Mouse (Mus musculus): ENCODE data around the gene Slc6a1. TPM values are rescaled to one million over a fixed set of nuclear protein-coding genes. Genes with fewer than 3 reads are reported as not detected.
"Not testable (repeated sequence)": the region's sequence is repeated elsewhere in the genome, so short reads cannot be mapped to it uniquely, and the experiment has no call there.

Gene Slc6a1
- polyA plus RNA-seq, 1 experiment from 2014 or later = not detected

GRCm38 (mm10) chr6:114331926-114332325 is 49.5 kb downstream of the Slc6a1 start:
- Histone ChIP-seq H3K4me2 (ENCODE audit: low read depth, low read length) (no peak overlapping the region), H3K27me3 (ENCODE audit: control insufficient read depth, insufficient read depth, low read length) (no peaks in the 10 kb centered on the region)

DNA sequence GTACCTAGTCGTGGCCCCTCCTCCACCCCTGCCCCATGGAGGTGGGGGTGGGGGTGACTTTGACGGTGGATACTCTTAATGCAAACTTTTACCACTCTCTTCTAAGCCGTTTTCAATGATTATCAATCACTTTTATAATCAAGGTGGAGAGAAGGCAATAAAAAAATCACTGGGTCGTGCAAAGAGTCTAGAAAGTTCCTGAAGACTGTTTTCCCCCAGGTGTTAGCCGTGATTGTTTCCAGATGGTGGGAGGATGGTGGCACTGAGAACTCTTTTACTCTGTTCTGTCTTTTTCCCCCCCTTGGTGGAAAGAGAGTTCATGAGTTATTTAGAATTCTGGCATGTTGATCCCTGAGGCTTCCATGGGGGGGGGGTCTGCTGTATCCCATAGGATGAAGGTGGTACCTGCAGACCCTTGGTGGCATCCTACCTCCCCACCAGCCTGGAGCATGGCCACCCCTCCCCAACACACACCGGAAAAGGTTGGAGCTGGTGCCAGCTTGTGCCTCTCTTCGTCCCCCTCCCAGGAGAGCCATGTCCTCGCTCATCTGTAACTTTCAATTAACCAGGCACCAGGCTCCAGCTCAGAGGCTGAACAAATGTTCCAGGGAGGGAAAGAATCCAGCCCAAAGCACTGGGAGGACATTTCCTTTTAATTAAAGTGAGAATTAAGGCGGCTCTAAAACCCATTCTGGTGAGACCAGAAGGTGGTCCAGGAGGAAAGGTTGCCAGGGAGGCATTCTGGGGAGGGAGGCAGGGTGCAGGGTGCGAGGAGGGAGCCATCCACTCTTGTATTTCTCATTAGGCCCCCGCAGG is 53.9 kb downstream of the Slc6a1 start:
- Histone ChIP-seq H3K4me3 (replicated peaks; ENCODE audit: low read length) (no peak overlapping the region), H3K27ac (ENCODE audit: low read length) (no peak overlapping the region), H3K9ac (ENCODE audit: low read length) (no peak overlapping the region), H3K4me2 (ENCODE audit: low read depth, low read length) (no peak overlapping the region), H3K9me3 (replicated peaks; ENCODE audit: control insufficient read depth, low read length) (no peaks in the 10 kb centered on the region), H3K36me3 (ENCODE audit: control insufficient read depth, insufficient read depth, low read length) (no peaks in the 10 kb centered on the region), H3K4me1 (ENCODE audit: control insufficient read depth, insufficient read depth, low read length) (no peaks in the 10 kb centered on the region), H3K27me3 (ENCODE audit: control insufficient read depth, insufficient read depth, low read length) (no peaks in the 10 kb centered on the region)
- 46% methylated on average over 11 of the region's 11 CpGs for WGBS
- ATAC-seq (ENCODE audit: insufficient read depth, low FRiP score) = no peak

More at GRCm38 (mm10) chr6:114331926-114332325, 49.5 kb downstream of the Slc6a1 start:
- no peaks in the 10 kb centered on the region for H3K4me1 ChIP-seq (ENCODE audit: control insufficient read depth, insufficient read depth, low read length)
- no peak overlapping the region for H3K27ac ChIP-seq (ENCODE audit: low read length)
- no peak overlapping the region for H3K9ac ChIP-seq (ENCODE audit: low read length)
- no peak for ATAC-seq (ENCODE audit: insufficient read depth, low FRiP score)
- 88% methylated on average over 7 of the region's 7 CpGs for WGBS
- no peak overlapping the region for H3K4me3 ChIP-seq (replicated peaks; ENCODE audit: low read length)
- no peaks in the 10 kb centered on the region for H3K36me3 ChIP-seq (ENCODE audit: control insufficient read depth, insufficient read depth, low read length)
- H3K9me3 ChIP-seq (replicated peaks; ENCODE audit: control insufficient read depth, low read length) = no peaks in the 10 kb centered on the region

- no peak for ATAC-seq (ENCODE audit: insufficient read depth, low FRiP score)
- Histone ChIP-seq H3K4me2 (ENCODE audit: low read depth, low read length) (no peak overlapping the region), H3K27ac (ENCODE audit: low read length) (no peak overlapping the region), H3K4me1 (ENCODE audit: control insufficient read depth, insufficient read depth, low read length) (no peaks in the 10 kb centered on the region), H3K9me3 (replicated peaks; ENCODE audit: control insufficient read depth, low read length) (no peaks in the 10 kb centered on the region), H3K4me3 (replicated peaks; ENCODE audit: low read length) (no peak overlapping the region), H3K36me3 (ENCODE audit: control insufficient read depth, insufficient read depth, low read length) (no peaks in the 10 kb centered on the region), H3K27me3 (ENCODE audit: control insufficient read depth, insufficient read depth, low read length) (no peaks in the 10 kb centered on the region), H3K9ac (ENCODE audit: low read length) (no peak overlapping the region)
- 57% methylated on average over 1 of the region's 1 CpGs for WGBS
These were observed 54.4 kb downstream of the Slc6a1 start for GRCm38 (mm10) chr6:114336944-114337215.

DNA sequence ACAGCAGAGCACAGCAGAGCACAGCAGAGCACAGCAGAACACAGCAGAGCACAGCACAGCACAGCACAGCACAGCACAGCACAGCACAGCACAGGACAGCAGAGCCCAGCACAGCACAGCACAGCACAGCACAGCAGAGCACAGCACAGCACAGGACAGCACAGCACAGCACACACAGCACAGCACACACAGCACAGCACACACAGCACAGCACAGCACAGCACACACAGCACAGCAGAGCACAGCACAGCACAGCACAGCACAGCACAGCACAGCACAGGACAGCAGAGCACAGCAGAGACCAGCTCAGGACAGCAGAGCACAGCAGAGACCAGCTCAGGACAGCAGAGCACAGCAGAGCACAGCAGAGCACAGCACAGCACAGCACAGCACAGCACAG is 58.9 kb downstream of the Slc6a1 start:
- H3K4me1 ChIP-seq (ENCODE audit: control insufficient read depth, insufficient read depth, low read length); H3K27me3 ChIP-seq (ENCODE audit: control insufficient read depth, insufficient read depth, low read length); H3K9ac ChIP-seq (ENCODE audit: low read length); H3K4me3 ChIP-seq (replicated peaks; ENCODE audit: low read length); H3K4me2 ChIP-seq (ENCODE audit: low read depth, low read length); H3K36me3 ChIP-seq (ENCODE audit: control insufficient read depth, insufficient read depth, low read length); H3K27ac ChIP-seq (ENCODE audit: low read length); H3K9me3 ChIP-seq (replicated peaks; ENCODE audit: control insufficient read depth, low read length); ATAC-seq (ENCODE audit: insufficient read depth, low FRiP score): not testable (repeated sequence)

DNA sequence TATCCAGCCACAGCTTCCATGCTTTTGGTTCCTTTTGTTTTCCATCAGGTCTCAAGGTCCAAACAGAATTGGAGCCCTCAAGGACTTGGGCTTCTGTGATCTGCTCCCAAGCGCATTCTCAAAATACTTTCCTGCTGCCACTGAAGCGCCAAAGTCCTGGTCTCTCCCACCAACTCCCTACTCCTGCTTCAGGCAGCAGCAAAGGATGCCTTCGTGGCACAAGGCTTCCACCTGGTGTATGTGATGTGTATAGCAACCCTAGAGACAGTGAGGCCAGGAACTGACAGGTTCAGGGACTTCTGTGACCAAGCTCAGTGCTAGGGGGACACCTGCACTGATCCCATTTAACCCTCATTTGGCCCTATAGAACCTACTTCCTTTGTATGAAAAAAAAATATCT is 61.3 kb downstream of the Slc6a1 start:
- Histone ChIP-seq H3K9ac (ENCODE audit: low read length) (no peak overlapping the region), H3K27me3 (ENCODE audit: control insufficient read depth, insufficient read depth, low read length) (no peaks in the 10 kb centered on the region), H3K4me3 (replicated peaks; ENCODE audit: low read length) (no peak overlapping the region), H3K4me1 (ENCODE audit: control insufficient read depth, insufficient read depth, low read length) (no peaks in the 10 kb centered on the region), H3K27ac (ENCODE audit: low read length) (no peak overlapping the region), H3K9me3 (replicated peaks; ENCODE audit: control insufficient read depth, low read length) (no peaks in the 10 kb centered on the region), H3K4me2 (ENCODE audit: low read depth, low read length) (no peak overlapping the region), H3K36me3 (ENCODE audit: control insufficient read depth, insufficient read depth, low read length) (no peaks in the 10 kb centered on the region)
- ATAC-seq (ENCODE audit: insufficient read depth, low FRiP score) = no peak
- WGBS = 8% methylated on average over 3 of the region's 3 CpGs

GRCm38 (mm10) chr6:114345156-114345555 is 62.7 kb downstream of the Slc6a1 start:
- Histone ChIP-seq H3K4me3 (replicated peaks; ENCODE audit: low read length) (no peak overlapping the region), H3K9ac (ENCODE audit: low read length) (no peak overlapping the region), H3K9me3 (replicated peaks; ENCODE audit: control insufficient read depth, low read length) (no peaks in the 10 kb centered on the region), H3K27ac (ENCODE audit: low read length) (no peak overlapping the region), H3K27me3 (ENCODE audit: control insufficient read depth, insufficient read depth, low read length) (no peaks in the 10 kb centered on the region), H3K4me1 (ENCODE audit: control insufficient read depth, insufficient read depth, low read length) (no peaks in the 10 kb centered on the region), H3K4me2 (ENCODE audit: low read depth, low read length) (no peak overlapping the region), H3K36me3 (ENCODE audit: control insufficient read depth, insufficient read depth, low read length) (no peaks in the 10 kb centered on the region)
- ATAC-seq (ENCODE audit: insufficient read depth, low FRiP score) = no peak
- 34% methylated on average over 4 of the region's 4 CpGs for WGBS

GRCm38 (mm10) chr6:114347831-114348754 is 65.7 kb downstream of the Slc6a1 start:
- H3K9ac ChIP-seq (ENCODE audit: low read length) = no peak overlapping the region
- no peak overlapping the region for H3K27ac ChIP-seq (ENCODE audit: low read length)
- H3K36me3 ChIP-seq (ENCODE audit: control insufficient read depth, insufficient read depth, low read length) = no peaks in the 10 kb centered on the region
- H3K4me2 ChIP-seq (ENCODE audit: low read depth, low read length) = no peak overlapping the region
- no peaks in the 10 kb centered on the region for H3K9me3 ChIP-seq (replicated peaks; ENCODE audit: control insufficient read depth, low read length)
- H3K4me1 ChIP-seq (ENCODE audit: control insufficient read depth, insufficient read depth, low read length) = no peaks in the 10 kb centered on the region
- no peaks in the 10 kb centered on the region for H3K27me3 ChIP-seq (ENCODE audit: control insufficient read depth, insufficient read depth, low read length)
- WGBS = 32% methylated on average over 13 of the region's 13 CpGs
- no peak for ATAC-seq (ENCODE audit: insufficient read depth, low FRiP score)
- H3K4me3 ChIP-seq (replicated peaks; ENCODE audit: low read length) = no peak overlapping the region

GRCm38 (mm10) chr6:114354635-114355034 is 72.2 kb downstream of the Slc6a1 start:
- Histone ChIP-seq H3K9ac (ENCODE audit: low read length) (no peak overlapping the region), H3K4me3 (replicated peaks; ENCODE audit: low read length) (no peak overlapping the region), H3K4me1 (ENCODE audit: control insufficient read depth, insufficient read depth, low read length) (no peaks in the 10 kb centered on the region), H3K9me3 (replicated peaks; ENCODE audit: control insufficient read depth, low read length) (no peaks in the 10 kb centered on the region), H3K36me3 (ENCODE audit: control insufficient read depth, insufficient read depth, low read length) (no peaks in the 10 kb centered on the region), H3K27me3 (ENCODE audit: control insufficient read depth, insufficient read depth, low read length) (0 out of 2 replicates have a peak, but pooled peaks cover 4% of the 10 kb centered on the region), H3K27ac (ENCODE audit: low read length) (no peak overlapping the region), H3K4me2 (ENCODE audit: low read depth, low read length) (no peak overlapping the region)
- 52% methylated on average over 4 of the region's 4 CpGs for WGBS
- no peak for ATAC-seq (ENCODE audit: insufficient read depth, low FRiP score)

GRCm38 (mm10) chr6:114358171-114358570 is 75.7 kb downstream of the Slc6a1 start:
- no peaks in the 10 kb centered on the region for H3K9me3 ChIP-seq (replicated peaks; ENCODE audit: control insufficient read depth, low read length)
- WGBS = 43% methylated on average over 3 of the region's 3 CpGs
- no peak overlapping the region for H3K4me2 ChIP-seq (ENCODE audit: low read depth, low read length)
- no peak for ATAC-seq (ENCODE audit: insufficient read depth, low FRiP score)
- no peak overlapping the region for H3K4me3 ChIP-seq (replicated peaks; ENCODE audit: low read length)
- no peak overlapping the region for H3K9ac ChIP-seq (ENCODE audit: low read length)
- H3K27me3 ChIP-seq (ENCODE audit: control insufficient read depth, insufficient read depth, low read length) = 0 out of 2 replicates have a peak, but pooled peaks cover 4% of the 10 kb centered on the region
- H3K27ac ChIP-seq (ENCODE audit: low read length) = no peak overlapping the region
- H3K36me3 ChIP-seq (ENCODE audit: control insufficient read depth, insufficient read depth, low read length) = no peaks in the 10 kb centered on the region
- no peaks in the 10 kb centered on the region for H3K4me1 ChIP-seq (ENCODE audit: control insufficient read depth, insufficient read depth, low read length)
